Mouse (Mus musculus) G1E (cell line): ENCODE data around the gene Naaladl1.

Experiments used
- CTCF ChIP-seq: IDR thresholded peaks from 2 replicates; pipeline ENCODE4 v1.5.1; 2012; ENCODE audit warnings: low read depth, low read length, inconsistent platforms, mixed read lengths
- GATA1 ChIP-seq: IDR thresholded peaks from 2 replicates; pipeline ENCODE4 v1.6.1; 2012; ENCODE audit warnings: borderline replicate concordance, low read length, inconsistent platforms, mixed read lengths
- GATA2 ChIP-seq: IDR thresholded peaks from 2 replicates; pipeline ENCODE4 v1.6.1; 2012; ENCODE audit warnings: low read depth, low read length, inconsistent platforms, borderline replicate concordance
- POLR2AphosphoS5 ChIP-seq: IDR thresholded peaks from 2 replicates; pipeline ENCODE4 v1.6.1; 2012; ENCODE audit warnings: low read depth, low read length, inconsistent platforms; ENCODE audit not compliant: insufficient replicate concordance
- TAL1 ChIP-seq: conservative IDR thresholded peaks from 2 replicates; pipeline ENCODE4 v1.6.1; 2012; ENCODE audit warnings: low read depth, low read length, inconsistent platforms, mixed read lengths

GRCm38 (mm10) chr19:6062418-6062817, 43.2 kb upstream of the Naaladl1 start:
- no peak for TF ChIP-seq CTCF
- TF ChIP-seq TAL1: no peak
- no peak; the same call in 1 of the 2 replicates for TF ChIP-seq POLR2AphosphoS5
- TF ChIP-seq GATA1: no peak
- TF ChIP-seq GATA2: no peak
